Mouse (Mus musculus): ENCODE data around the gene Slc38a8. TPM values are rescaled to one million over a fixed set of nuclear protein-coding genes. Genes with fewer than 3 reads are reported as not detected.

Gene Slc38a8
- polyA plus RNA-seq, 1 experiment from 2014 or later = not detected

GRCm38 (mm10) chr8:119447781-119448170 is 53.7 kb downstream of the Slc38a8 start:
- Histone ChIP-seq H3K4me1 (ENCODE audit: control insufficient read depth, insufficient read depth, low read length) (peaks cover 5% of the 10 kb centered on the region), H3K27ac (ENCODE audit: low read length) (no peak overlapping the region), H3K9me3 (replicated peaks; ENCODE audit: control insufficient read depth, low read length, poor library complexity, severe bottlenecking) (no peaks in the 10 kb centered on the region), H3K27me3 (ENCODE audit: control insufficient read depth, insufficient read depth, low read depth, low read length) (no peaks in the 10 kb centered on the region), H3K4me2 (ENCODE audit: low read length) (peak overlapping the region; percentile 77), H3K4me3 (ENCODE audit: low read depth, low read length) (peak overlapping the region; percentile 67), H3K36me3 (ENCODE audit: control insufficient read depth, insufficient read depth, low read length) (no peaks in the 10 kb centered on the region), H3K9ac (ENCODE audit: low read depth, low read length) (peak overlapping the region; percentile 82)
- WGBS = under 1% methylated on average over 17 of the region's 17 CpGs
- ATAC-seq = no peak

DNA sequence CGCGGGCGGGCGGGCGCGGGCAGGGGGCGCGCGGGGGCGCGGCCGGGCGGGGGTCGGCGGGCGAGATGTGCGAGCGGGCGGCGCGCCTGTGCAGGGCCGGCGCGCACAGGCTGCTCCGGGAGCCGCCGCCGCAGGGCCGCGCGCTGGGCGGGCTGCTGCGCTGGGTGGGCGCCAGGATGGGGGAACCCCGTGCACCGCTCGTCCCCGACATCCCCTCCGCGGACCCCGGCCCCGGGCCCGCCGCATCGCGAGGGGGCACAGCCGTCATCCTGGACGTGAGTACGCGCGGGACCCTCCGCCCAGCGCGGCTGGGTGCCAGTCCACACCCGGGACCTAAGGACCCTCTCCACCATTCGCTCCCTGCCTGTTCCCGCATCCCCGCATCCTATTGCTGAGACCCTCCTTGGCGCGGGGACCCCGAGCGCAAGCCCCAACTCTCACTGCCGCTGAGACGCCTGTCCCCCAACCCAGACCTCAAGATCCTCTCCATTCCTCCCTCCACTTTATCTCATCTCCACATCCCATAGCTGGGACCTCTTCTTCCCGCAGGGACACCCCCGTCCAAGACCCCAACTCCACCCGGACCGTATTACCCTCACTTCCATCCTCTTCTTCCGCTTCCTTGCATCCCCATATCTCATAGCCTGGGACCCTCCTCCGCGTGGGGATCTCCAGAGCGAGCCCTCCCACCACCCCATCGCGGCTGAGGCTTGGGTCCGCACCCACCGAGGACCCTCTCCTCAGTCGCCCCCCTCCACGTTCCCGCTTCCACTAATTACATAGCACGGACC is 54.3 kb downstream of the Slc38a8 start:
- ATAC-seq = peak; percentile 63
- Histone ChIP-seq H3K36me3 (ENCODE audit: control insufficient read depth, insufficient read depth, low read length) (no peaks in the 10 kb centered on the region), H3K27ac (ENCODE audit: low read length) (no peak overlapping the region), H3K4me1 (ENCODE audit: control insufficient read depth, insufficient read depth, low read length) (peaks cover 5% of the 10 kb centered on the region), H3K4me2 (ENCODE audit: low read length) (peak overlapping the region; percentile 77), H3K9me3 (replicated peaks; ENCODE audit: control insufficient read depth, low read length, poor library complexity, severe bottlenecking) (no peaks in the 10 kb centered on the region), H3K9ac (ENCODE audit: low read depth, low read length) (peak overlapping the region; percentile 82), H3K4me3 (ENCODE audit: low read depth, low read length) (peak overlapping the region; percentile 67), H3K27me3 (ENCODE audit: control insufficient read depth, insufficient read depth, low read depth, low read length) (no peaks in the 10 kb centered on the region)
- WGBS = under 1% methylated on average over 63 of the region's 80 CpGs

GRCm38 (mm10) chr8:119446211-119446989 is 55.1 kb downstream of the Slc38a8 start, which contains the start of gene Necab2:
Necab2 (plus strand) TSS chr8:119446719.
- H3K27ac ChIP-seq (ENCODE audit: low read length) = no peak within 1 kb of the TSS
- peak; percentile 58 for ATAC-seq
- H3K4me3 ChIP-seq (ENCODE audit: low read depth, low read length) = peak within 1 kb of the TSS; percentile 67
- no peaks in the 10 kb centered on the region for H3K27me3 ChIP-seq (ENCODE audit: control insufficient read depth, insufficient read depth, low read depth, low read length)
- no peaks in the 10 kb centered on the region for H3K36me3 ChIP-seq (ENCODE audit: control insufficient read depth, insufficient read depth, low read length)
- no peaks in the 10 kb centered on the region for H3K9me3 ChIP-seq (replicated peaks; ENCODE audit: control insufficient read depth, low read length, poor library complexity, severe bottlenecking)
- H3K9ac ChIP-seq (ENCODE audit: low read depth, low read length) = peak within 1 kb of the TSS; percentile 82
- peak within 1 kb of the TSS; percentile 77 for H3K4me2 ChIP-seq (ENCODE audit: low read length)
- 3% methylated on average over 27 of the region's 52 CpGs for WGBS
- peaks cover 5% of the 10 kb centered on the region for H3K4me1 ChIP-seq (ENCODE audit: control insufficient read depth, insufficient read depth, low read length)

DNA sequence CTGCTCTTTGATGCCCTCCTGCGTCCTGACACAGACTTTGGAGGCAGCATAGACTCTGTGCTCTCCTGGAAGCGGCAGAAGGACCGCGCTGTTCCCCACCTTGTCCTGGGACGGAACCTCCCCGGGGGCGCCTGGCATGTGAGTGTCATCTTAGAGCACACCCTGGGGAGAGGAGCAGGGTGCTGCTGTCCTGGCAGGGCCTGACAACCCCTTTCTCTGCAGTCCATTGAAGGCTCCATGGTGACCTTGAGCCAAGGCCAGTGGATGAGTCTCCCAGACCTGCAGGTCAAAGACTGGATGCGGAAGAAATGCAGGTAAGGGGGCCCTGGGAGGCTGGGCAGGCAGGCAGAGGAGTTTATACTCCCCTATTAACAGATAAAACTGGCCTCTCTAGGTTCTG is 58.5 kb downstream of the Slc38a8 start:
- Histone ChIP-seq H3K27me3 (ENCODE audit: control insufficient read depth, insufficient read depth, low read depth, low read length) (no peaks in the 10 kb centered on the region), H3K4me2 (ENCODE audit: low read length) (no peak overlapping the region), H3K27ac (ENCODE audit: low read length) (no peak overlapping the region), H3K36me3 (ENCODE audit: control insufficient read depth, insufficient read depth, low read length) (no peaks in the 10 kb centered on the region), H3K9ac (ENCODE audit: low read depth, low read length) (no peak overlapping the region), H3K4me3 (ENCODE audit: low read depth, low read length) (no peak overlapping the region), H3K4me1 (ENCODE audit: control insufficient read depth, insufficient read depth, low read length) (peaks cover 3% of the 10 kb centered on the region; the same call in 1 of the 2 replicates), H3K9me3 (replicated peaks; ENCODE audit: control insufficient read depth, low read length, poor library complexity, severe bottlenecking) (no peaks in the 10 kb centered on the region)
- 94% methylated on average over 8 of the region's 8 CpGs for WGBS
- ATAC-seq = no peak

DNA sequence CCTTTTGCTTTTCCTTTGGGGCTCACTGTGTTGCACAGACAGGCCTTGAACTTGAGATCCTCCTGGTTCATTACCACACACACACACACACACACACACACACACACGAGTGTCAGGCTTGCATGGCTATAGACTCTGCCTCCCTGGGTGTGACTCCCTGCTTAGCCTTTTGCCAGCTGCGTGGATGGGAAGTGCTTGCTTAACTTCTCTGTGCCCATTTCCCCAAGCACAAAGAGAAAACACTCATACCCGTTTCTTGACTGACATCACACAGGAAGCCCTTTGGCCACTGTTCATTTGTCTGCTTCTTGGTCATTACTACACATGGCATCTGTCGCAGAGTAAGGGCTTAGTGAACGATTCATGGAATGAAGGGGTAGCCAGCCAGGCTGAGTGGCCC is 59.5 kb downstream of the Slc38a8 start:
- Histone ChIP-seq H3K27me3 (ENCODE audit: control insufficient read depth, insufficient read depth, low read depth, low read length) (no peaks in the 10 kb centered on the region), H3K9ac (ENCODE audit: low read depth, low read length) (no peak overlapping the region), H3K4me2 (ENCODE audit: low read length) (no peak overlapping the region), H3K36me3 (ENCODE audit: control insufficient read depth, insufficient read depth, low read length) (no peaks in the 10 kb centered on the region), H3K9me3 (replicated peaks; ENCODE audit: control insufficient read depth, low read length, poor library complexity, severe bottlenecking) (no peaks in the 10 kb centered on the region), H3K27ac (ENCODE audit: low read length) (no peak overlapping the region), H3K4me3 (ENCODE audit: low read depth, low read length) (no peak overlapping the region), H3K4me1 (ENCODE audit: control insufficient read depth, insufficient read depth, low read length) (peaks cover 3% of the 10 kb centered on the region; the same call in 1 of the 2 replicates)
- WGBS = 70% methylated on average over 5 of the region's 5 CpGs
- ATAC-seq = no peak

- Histone ChIP-seq H3K9me3 (replicated peaks; ENCODE audit: control insufficient read depth, low read length, poor library complexity, severe bottlenecking) (no peaks in the 10 kb centered on the region), H3K4me1 (ENCODE audit: control insufficient read depth, insufficient read depth, low read length) (no peaks in the 10 kb centered on the region; the same call in 1 of the 2 replicates), H3K27me3 (ENCODE audit: control insufficient read depth, insufficient read depth, low read depth, low read length) (no peaks in the 10 kb centered on the region), H3K27ac (ENCODE audit: low read length) (no peak overlapping the region), H3K4me3 (ENCODE audit: low read depth, low read length) (no peak overlapping the region), H3K9ac (ENCODE audit: low read depth, low read length) (no peak overlapping the region), H3K36me3 (ENCODE audit: control insufficient read depth, insufficient read depth, low read length) (no peaks in the 10 kb centered on the region), H3K4me2 (ENCODE audit: low read length) (no peak overlapping the region)
- ATAC-seq = no peak
- WGBS = 71% methylated on average over 1 of the region's 1 CpGs
Measured at GRCm38 (mm10) chr8:119440952-119441270, 60.6 kb downstream of the Slc38a8 start.

DNA sequence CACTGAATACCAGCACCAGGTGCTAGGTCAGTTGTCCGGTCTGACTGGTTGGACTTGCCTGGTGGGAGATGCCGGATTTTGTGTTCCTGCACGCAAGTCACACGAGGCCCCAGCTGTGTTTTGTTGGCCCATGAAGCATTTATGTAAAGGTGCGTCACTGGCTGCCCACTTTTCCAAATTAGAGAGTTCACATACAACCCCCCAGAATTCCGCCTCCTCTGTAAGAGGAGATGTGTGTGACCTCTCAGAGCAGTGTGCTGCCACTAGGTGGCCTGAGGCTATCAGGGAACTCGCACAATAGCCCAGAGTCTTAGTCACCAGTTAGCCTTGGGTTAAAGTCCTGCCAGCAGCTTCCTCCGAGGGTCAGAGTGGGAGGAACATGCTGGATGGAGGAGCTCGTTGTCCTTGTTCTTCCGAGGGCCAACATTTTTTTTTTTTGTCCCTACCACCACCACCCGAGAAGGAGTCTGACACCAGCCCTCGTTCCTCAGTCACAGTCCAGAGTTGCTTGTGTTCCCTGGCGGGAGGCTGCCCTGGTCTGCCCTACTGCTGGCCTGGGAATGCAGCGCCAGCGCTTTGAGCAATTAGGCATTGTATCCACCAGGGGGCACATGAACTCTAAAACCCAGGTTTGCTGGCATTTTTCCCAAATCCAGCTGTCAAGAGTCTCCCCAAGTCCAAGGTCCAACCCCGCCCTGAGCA is 61.1 kb downstream of the Slc38a8 start:
- Histone ChIP-seq H3K9ac (ENCODE audit: low read depth, low read length) (no peak overlapping the region), H3K4me1 (ENCODE audit: control insufficient read depth, insufficient read depth, low read length) (no peaks in the 10 kb centered on the region; the same call in 1 of the 2 replicates), H3K36me3 (ENCODE audit: control insufficient read depth, insufficient read depth, low read length) (no peaks in the 10 kb centered on the region), H3K27me3 (ENCODE audit: control insufficient read depth, insufficient read depth, low read depth, low read length) (no peaks in the 10 kb centered on the region), H3K4me3 (ENCODE audit: low read depth, low read length) (no peak overlapping the region), H3K27ac (ENCODE audit: low read length) (no peak overlapping the region), H3K9me3 (replicated peaks; ENCODE audit: control insufficient read depth, low read length, poor library complexity, severe bottlenecking) (no peaks in the 10 kb centered on the region), H3K4me2 (ENCODE audit: low read length) (no peak overlapping the region)
- no peak for ATAC-seq
- WGBS = 14% methylated on average over 16 of the region's 16 CpGs

DNA sequence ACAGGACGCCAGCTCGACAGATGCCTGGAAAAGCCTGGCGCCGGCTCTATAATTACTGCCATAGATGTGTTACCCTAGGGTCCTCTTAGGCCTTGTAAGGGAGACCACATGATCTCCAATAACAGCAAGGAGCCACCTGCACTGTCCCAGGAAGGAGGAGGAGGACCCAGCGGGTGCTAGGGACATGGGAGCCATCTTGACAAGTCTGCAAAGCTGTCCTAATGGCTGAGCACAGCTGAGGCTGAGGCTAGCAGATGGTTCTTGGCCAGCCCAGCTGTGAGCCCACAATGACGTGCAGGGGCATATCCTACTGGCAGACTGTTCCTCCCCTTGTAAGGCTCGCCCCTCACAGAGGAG is 61.6 kb downstream of the Slc38a8 start:
- no peaks in the 10 kb centered on the region for H3K9me3 ChIP-seq (replicated peaks; ENCODE audit: control insufficient read depth, low read length, poor library complexity, severe bottlenecking)

More for the DNA sequence above, 61.6 kb downstream of the Slc38a8 start:
- no peaks in the 10 kb centered on the region for H3K27me3 ChIP-seq (ENCODE audit: control insufficient read depth, insufficient read depth, low read depth, low read length)
- no peaks in the 10 kb centered on the region; the same call in 1 of the 2 replicates for H3K4me1 ChIP-seq (ENCODE audit: control insufficient read depth, insufficient read depth, low read length)
- WGBS = 46% methylated on average over 7 of the region's 7 CpGs
- no peak overlapping the region for H3K9ac ChIP-seq (ENCODE audit: low read depth, low read length)
- H3K4me3 ChIP-seq (ENCODE audit: low read depth, low read length) = no peak overlapping the region
- H3K36me3 ChIP-seq (ENCODE audit: control insufficient read depth, insufficient read depth, low read length) = no peaks in the 10 kb centered on the region
- H3K27ac ChIP-seq (ENCODE audit: low read length) = no peak overlapping the region
- no peak overlapping the region for H3K4me2 ChIP-seq (ENCODE audit: low read length)
- ATAC-seq = no peak
